In genomic region chr8:105348450-105349095, GRCm38 (mm10) we compare ENCODE assay signal across 8 mouse cellular contexts. TPM values are rescaled to one million over a fixed set of nuclear protein-coding genes. Genes with fewer than 3 reads are reported as not detected.
A peak's percentile ranks its signal among the peaks of the same experiment; 100 is the strongest.
DNase-seq lines count a peak whose midpoint lies in the region; ATAC-seq and TF ChIP-seq lines count a peak whose summit lies in the region.

Gene Slc9a5 (plus strand): TSS chr8:105348843.

- peak; percentile 27 for ATAC-seq in forebrain, embryonic 16.5 days
- no peak for ATAC-seq in intestine, embryonic 16.5 days
- ATAC-seq in neural tube, embryonic 12.5 days (ENCODE audit: low FRiP score, low read depth): peak; percentile 15; the same call in 1 of the 2 replicates

- H3K79me2 ChIP-seq in liver, adult 2 months (ENCODE audit: control insufficient read depth, insufficient read depth, low read length): no peaks in the 10 kb centered on the region

- no peaks in the 10 kb centered on the region for H3K9me3 ChIP-seq in forebrain, embryonic 16.5 days (ENCODE audit: control insufficient read depth, low read length)
- no peaks in the 10 kb centered on the region for H3K9me3 ChIP-seq in intestine, embryonic 16.5 days (ENCODE audit: control insufficient read depth, low read length)
- H3K9me3 ChIP-seq in neural tube, embryonic 12.5 days: no peaks in the 10 kb centered on the region

- no peak for TF ChIP-seq POLR2A in brain, embryonic 14.5 days (IDR thresholded peaks at IDR 0.05; ENCODE audit: borderline replicate concordance, extremely low read depth, insufficient read depth, insufficient read length, poor library complexity, severe bottlenecking)
- no peak for TF ChIP-seq POLR2A in liver, adult 2 months (IDR thresholded peaks at IDR 0.05; ENCODE audit: extremely low read depth, insufficient read depth, low read length)

- no peaks in the 10 kb centered on the region for H3K36me3 ChIP-seq in forebrain, embryonic 16.5 days (ENCODE audit: control insufficient read depth, insufficient read depth)
- H3K36me3 ChIP-seq in intestine, embryonic 16.5 days (ENCODE audit: control insufficient read depth, insufficient read depth, low read length): no peaks in the 10 kb centered on the region
- no peaks in the 10 kb centered on the region for H3K36me3 ChIP-seq in liver, adult 2 months (ENCODE audit: control insufficient read depth, insufficient read depth, low read length)
- H3K36me3 ChIP-seq in neural tube, embryonic 12.5 days: no peaks in the 10 kb centered on the region

- H3K4me3 ChIP-seq in forebrain, embryonic 16.5 days (replicated peaks; ENCODE audit: low read length): peak within 1 kb of the TSS; percentile 75
- peak within 1 kb of the TSS; percentile 72 for H3K4me3 ChIP-seq in intestine, embryonic 16.5 days (ENCODE audit: low read length)
- H3K4me3 ChIP-seq in liver, adult 2 months (ENCODE audit: insufficient read depth, low read depth, low read length): peak within 1 kb of the TSS; percentile 87
- H3K4me3 ChIP-seq in neural tube, embryonic 12.5 days: peak within 1 kb of the TSS; percentile 64

- H3K4me1 ChIP-seq in forebrain, embryonic 16.5 days (replicated peaks; ENCODE audit: control insufficient read depth, insufficient read depth, low read length): peaks cover 32% of the 10 kb centered on the region
- H3K4me1 ChIP-seq in intestine, embryonic 16.5 days (ENCODE audit: control insufficient read depth, insufficient read depth, low read length): peaks cover 37% of the 10 kb centered on the region
- no peaks in the 10 kb centered on the region; the same call in 1 of the 2 replicates for H3K4me1 ChIP-seq in liver, adult 2 months (ENCODE audit: control insufficient read depth, insufficient read depth, low read length)
- peaks cover 35% of the 10 kb centered on the region for H3K4me1 ChIP-seq in neural tube, embryonic 12.5 days

- peak; percentile 35 to 42 for DNase-seq in left cerebral cortex, adult 18-20 months (ENCODE audit: low spot score in 2 of 2)
- no peak for DNase-seq in left cerebral cortex, adult 11 months (ENCODE audit: low spot score)
- peak; percentile 87 for DNase-seq in brain, embryonic 14.5 days (ENCODE audit: low read depth)
- no peak for DNase-seq in liver, adult 2 months (ENCODE audit: extremely low read depth, low read depth, low spot score)
- DNase-seq in thymus, postnatal 36 days: peak; percentile 67 to 78

- H3K27ac ChIP-seq in forebrain, embryonic 16.5 days (ENCODE audit: low read length): peak within 1 kb of the TSS; percentile 68
- peak within 1 kb of the TSS; percentile 84 for H3K27ac ChIP-seq in intestine, embryonic 16.5 days (ENCODE audit: low read length)
- peak within 1 kb of the TSS; percentile 27 for H3K27ac ChIP-seq in liver, adult 2 months (replicated peaks; ENCODE audit: insufficient read depth, low read depth, low read length)
- H3K27ac ChIP-seq in neural tube, embryonic 12.5 days: no peak within 1 kb of the TSS

- H3K9ac ChIP-seq in forebrain, embryonic 16.5 days (replicated peaks; ENCODE audit: low read depth, low read length): peak within 1 kb of the TSS; percentile 81
- peak within 1 kb of the TSS; percentile 80 for H3K9ac ChIP-seq in intestine, embryonic 16.5 days (ENCODE audit: low read depth, low read length)
- H3K9ac ChIP-seq in liver, adult 2 months (ENCODE audit: low read depth, low read length): peak within 1 kb of the TSS; percentile 79
- peak within 1 kb of the TSS; percentile 82 for H3K9ac ChIP-seq in neural tube, embryonic 12.5 days

- under 1% methylated on average over 34 of the region's 34 CpGs for WGBS in forebrain, embryonic 16.5 days
- under 1% methylated on average over 34 of the region's 34 CpGs for WGBS in intestine, embryonic 16.5 days
- 2% methylated on average over 34 of the region's 34 CpGs for WGBS in liver, adult 2 months
- under 1% methylated on average over 34 of the region's 34 CpGs for WGBS in neural tube, embryonic 12.5 days

- H3K4me2 ChIP-seq in forebrain, embryonic 16.5 days (ENCODE audit: low read length): peak within 1 kb of the TSS; percentile 94
- H3K4me2 ChIP-seq in intestine, embryonic 16.5 days (ENCODE audit: low read depth, low read length): peak within 1 kb of the TSS; percentile 97
- peak within 1 kb of the TSS; percentile 98 for H3K4me2 ChIP-seq in neural tube, embryonic 12.5 days (replicated peaks)

- H3K27me3 ChIP-seq in forebrain, embryonic 16.5 days (replicated peaks; ENCODE audit: control insufficient read depth, insufficient read depth, low read length): no peaks in the 10 kb centered on the region
- H3K27me3 ChIP-seq in intestine, embryonic 16.5 days (replicated peaks; ENCODE audit: control insufficient read depth, insufficient read depth, low read length): peaks cover 12% of the 10 kb centered on the region; the same call in 1 of the 2 replicates
- peaks cover 11% of the 10 kb centered on the region for H3K27me3 ChIP-seq in liver, adult 2 months (ENCODE audit: control insufficient read depth, insufficient read depth, low read length)
- peaks cover 13% of the 10 kb centered on the region; the same call in 1 of the 2 replicates for H3K27me3 ChIP-seq in neural tube, embryonic 12.5 days (replicated peaks)

- no peak for TF ChIP-seq CTCF in brain, embryonic 14.5 days (IDR thresholded peaks at IDR 0.05; ENCODE audit: borderline replicate concordance, extremely low read depth, insufficient read depth, insufficient read length)
- 0 out of 2 replicates have a peak, but pooled peaks have one; percentile 5 for TF ChIP-seq CTCF in liver, adult 2 months (IDR thresholded peaks at IDR 0.05; ENCODE audit: low read depth, low read length)

RNA-seq across cellular contexts. Expression of gene Slc9a5, which starts in this region (rescaled TPM):
- 10 to 100 TPM; 31.1 to 35.6 TPM for total RNA-seq in left cerebral cortex, adult 18-20 months (2021)
- polyA plus RNA-seq in brain, embryonic 14.5 days (2012; rRNA removed): 39.3 and 56.1 TPM in 2 replicates
- polyA plus RNA-seq in forebrain, embryonic 16.5 days (2015; fragmentation: Nextera tagmentation; extraction: Ambion mirVana): 6.3 and 10.3 TPM in 2 replicates
- 0.93 and 1.1 TPM in 2 replicates for polyA plus RNA-seq in intestine, embryonic 16.5 days (2015; fragmentation: Nextera tagmentation; extraction: Ambion mirVana)
- total RNA-seq in liver, adult 2 months (2014; rRNA removed): under 0.01 and 0.20 TPM in 2 replicates
- polyA plus RNA-seq in liver, adult 2 months (2012; rRNA removed): 0.15 and 0.53 TPM in 2 replicates
- polyA plus RNA-seq in neural tube, embryonic 12.5 days (2016; fragmentation: Nextera tagmentation; extraction: Ambion mirVana): 4.4 and 4.5 TPM in 2 replicates

Comparison
In these comparisons a context has a peak if more than half of its experiments do, and no peak if none do; other contexts are left out.
1. RNA of gene Slc9a5 (total RNA-seq): 31.1 to 35.6 TPM in left cerebral cortex, adult 18-20 months; under 0.01 to 0.20 TPM in liver, adult 2 months; every median in the first group is over 10 times any median in the second.
2. DNase-seq: peak in left cerebral cortex, adult 18-20 months (2 of 2), brain, embryonic 14.5 days (single experiment) and thymus, postnatal 36 days (2 of 2); none in left cerebral cortex, adult 11 months (single experiment) and liver, adult 2 months (single experiment).
3. Peak in every context shown above with its lines, with median percentiles within 50 percentile points of each other: H3K4me2 ChIP-seq, H3K4me3 ChIP-seq and H3K9ac ChIP-seq.